Mouse (Mus musculus) layer of hippocampus, postnatal 25 days (tissue): ENCODE results near the gene Sox6. TPM values are rescaled to one million over a fixed set of nuclear protein-coding genes. Genes with fewer than 3 reads are reported as not detected.

Experiments used
- DNase-seq, 2 experiments: peaks; one replicate each; pipeline ENCODE4 v3.0.0; 2022; ENCODE audit warnings: mixed read lengths in 2 of 2, low spot score in 1 of 2; ENCODE audit errors: extremely low spot score in 1 of 2
- total RNA-seq, 2 experiments: library from RNA; stranded (reverse); gene quantifications; 2 replicates each; pipeline ENCODE4 v1.2.3; 2021

The Sox6 gene
- total RNA-seq, 2 experiments from 2014 or later: 23.8 to 32.4 TPM

DNA sequence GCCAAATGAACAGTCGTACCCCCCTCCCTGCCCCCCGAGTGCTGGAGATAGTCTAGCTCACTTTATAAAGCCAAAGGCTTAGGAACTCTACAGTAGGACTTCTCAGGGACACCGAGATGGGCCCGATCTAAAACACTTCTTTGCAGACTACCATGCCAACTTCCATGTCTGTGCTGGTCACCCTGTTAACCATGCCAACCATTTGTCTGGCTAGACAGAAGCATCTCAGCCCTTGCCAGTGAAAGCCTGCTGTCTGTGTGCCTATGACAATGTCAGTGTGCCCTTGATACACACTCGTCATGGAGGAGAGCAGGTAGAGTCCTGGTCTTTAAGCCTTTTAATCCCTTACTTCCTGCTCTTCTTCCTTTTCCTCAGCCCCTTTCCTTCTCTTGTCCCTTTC lies 527.5 kb downstream of the Sox6 start:
- DNase-seq: no peak

DNA sequence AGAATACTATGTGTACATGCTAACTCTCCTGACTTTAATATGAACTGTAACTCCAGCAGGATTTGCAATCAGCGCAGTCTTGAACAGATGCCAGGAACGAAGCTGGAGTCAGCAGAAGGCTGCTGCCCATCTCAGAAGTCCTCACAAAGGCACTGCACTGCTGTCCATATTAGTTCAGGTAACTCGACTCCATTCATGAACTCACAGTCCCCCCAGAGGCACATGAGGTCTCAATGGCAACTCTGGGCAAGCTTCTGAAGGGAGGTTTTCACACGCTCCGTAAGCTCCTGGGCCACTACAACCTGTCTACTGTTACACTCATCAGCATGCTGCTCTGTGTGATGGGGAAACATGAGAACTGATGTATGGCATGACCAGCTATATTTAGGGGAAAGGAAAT lies 528.6 kb downstream of the Sox6 start:
- no peak for DNase-seq

DNA sequence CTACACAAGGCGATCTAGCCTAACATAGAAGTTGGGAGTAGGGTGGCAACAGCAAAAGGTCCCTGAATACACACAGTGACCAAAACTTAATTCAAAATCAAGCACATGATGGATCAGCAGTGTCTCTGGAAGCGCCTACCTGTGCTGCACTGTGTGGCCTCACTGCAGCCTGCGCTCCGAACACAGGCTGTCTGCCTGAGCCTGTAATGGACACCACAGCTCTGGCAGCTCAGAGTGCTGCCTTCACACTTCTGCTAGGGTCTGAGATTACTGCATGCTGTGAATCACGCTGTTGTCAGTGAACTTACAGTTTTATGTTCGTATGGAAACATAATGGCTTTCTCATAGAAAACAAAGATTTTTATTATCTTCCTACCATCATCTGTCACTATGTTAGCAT lies 532.2 kb downstream of the Sox6 start:
- no peak for DNase-seq

DNA sequence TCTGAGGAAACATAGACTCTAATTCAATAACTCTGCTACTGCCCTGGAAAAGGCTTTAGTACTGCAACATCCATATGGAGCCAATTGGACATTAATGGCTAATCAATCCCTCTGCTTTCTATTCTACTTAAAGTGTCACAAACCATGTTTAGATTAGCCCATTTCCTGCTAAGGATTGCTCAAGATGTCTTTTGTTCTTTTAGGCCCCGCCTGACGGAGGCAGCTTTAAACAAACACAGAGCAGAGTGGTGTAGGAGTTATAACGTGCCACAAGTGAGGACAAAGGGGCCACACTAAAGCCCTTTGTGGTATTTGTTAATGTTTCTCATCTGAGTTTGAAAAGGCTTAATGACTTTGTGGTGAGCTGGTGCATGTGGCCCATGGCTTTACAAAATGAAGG lies 537.1 kb downstream of the Sox6 start:
- DNase-seq: no peak

DNA sequence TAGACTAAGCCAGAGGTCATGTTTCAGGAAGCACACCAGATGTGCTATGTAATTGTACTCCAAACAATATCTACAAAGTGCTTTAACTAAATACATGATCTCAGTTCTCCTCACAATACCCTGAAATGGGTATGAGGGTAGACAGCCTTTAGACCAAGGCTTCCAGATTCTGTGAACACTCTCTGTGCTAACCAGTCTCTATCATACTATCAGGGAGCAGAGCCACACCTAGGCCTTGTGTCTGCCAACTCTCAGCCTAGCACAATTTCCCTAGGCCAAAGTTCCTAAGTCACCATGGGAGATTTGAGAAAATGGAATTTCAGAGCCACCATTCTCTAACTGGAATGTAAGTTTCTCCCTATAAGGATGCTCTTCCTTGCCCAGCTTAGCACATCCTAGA lies 537.8 kb downstream of the Sox6 start:
- no peak for DNase-seq

DNA sequence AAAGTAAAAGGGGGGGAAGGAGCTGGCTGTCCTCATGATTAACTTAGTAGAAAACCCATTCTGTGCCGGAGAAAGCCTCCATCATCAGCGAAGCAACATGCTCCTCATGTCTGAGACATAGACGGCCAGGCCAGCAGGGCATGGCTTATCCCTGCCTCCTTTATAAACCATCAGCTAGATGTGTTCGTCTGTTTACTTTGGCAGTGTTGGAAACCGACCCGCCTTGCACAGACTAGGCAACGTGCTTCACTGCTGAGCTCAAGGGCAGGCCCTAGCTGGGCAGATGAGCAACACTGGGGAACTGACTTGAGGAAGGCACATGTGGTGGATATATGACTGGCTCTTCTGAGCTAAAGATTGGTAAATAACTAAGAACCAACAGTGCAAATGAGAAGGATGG lies 538.4 kb downstream of the Sox6 start:
- DNase-seq: no peak

DNA sequence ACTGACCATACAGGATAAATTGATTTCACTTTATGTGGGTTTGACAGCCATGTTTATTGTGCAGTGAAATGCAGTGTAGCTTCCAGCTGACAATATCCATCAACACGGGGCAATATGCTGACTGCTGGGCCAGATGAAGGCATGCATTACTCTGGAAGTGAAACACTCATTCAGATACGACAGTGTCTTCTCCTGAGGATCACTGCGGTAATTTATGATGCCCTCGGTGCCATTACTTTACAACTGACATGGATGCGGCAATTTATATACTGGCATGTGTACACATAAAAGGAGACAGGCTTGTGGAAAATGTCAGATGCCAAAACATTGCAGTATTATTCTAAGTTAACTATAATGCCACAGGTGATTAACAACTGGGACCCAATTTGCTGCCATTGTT lies 546.9 kb downstream of the Sox6 start:
- no peak for DNase-seq

DNA sequence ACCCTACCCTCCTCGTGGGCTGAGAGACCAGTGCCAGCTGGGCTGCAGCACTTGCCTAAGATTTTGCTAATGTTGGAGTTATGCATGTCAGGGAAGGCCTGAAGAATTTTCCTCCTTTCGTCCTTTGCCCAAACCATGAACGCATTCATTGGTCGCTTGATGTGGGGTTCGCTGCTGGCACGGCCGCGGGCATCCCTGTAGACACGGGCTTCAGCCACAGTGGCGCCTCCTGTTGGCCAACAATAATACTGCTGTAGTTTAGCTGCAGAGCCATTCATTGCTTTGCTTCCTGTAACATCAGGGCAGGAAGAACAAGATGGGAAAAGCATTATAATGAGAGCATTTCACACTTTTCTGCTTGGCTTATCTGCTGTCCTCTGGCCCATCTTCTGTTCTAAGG lies 549.0 kb downstream of the Sox6 start:
- peak in 1 of 2 experiments; percentile 39 for DNase-seq

DNA sequence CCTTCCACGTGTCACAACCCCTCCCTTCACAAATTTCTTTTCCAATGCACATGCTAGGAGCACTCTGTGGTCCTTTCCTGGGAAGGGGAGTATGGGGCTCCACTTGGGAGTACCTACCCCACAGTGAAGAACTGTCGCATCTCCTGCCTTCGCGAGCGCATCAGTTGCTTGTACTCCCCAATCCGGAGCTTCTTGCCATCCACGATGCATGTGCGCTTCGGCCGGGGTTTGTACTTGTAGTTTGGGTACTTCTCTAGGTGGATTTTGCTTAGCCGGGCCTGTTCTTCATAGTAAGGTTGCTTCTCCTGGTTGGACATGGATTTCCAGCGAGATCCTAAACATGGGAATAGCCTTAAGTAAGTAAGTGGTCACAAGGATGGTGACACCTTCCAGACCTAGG lies 552.2 kb downstream of the Sox6 start:
- DNase-seq: no peak

DNA sequence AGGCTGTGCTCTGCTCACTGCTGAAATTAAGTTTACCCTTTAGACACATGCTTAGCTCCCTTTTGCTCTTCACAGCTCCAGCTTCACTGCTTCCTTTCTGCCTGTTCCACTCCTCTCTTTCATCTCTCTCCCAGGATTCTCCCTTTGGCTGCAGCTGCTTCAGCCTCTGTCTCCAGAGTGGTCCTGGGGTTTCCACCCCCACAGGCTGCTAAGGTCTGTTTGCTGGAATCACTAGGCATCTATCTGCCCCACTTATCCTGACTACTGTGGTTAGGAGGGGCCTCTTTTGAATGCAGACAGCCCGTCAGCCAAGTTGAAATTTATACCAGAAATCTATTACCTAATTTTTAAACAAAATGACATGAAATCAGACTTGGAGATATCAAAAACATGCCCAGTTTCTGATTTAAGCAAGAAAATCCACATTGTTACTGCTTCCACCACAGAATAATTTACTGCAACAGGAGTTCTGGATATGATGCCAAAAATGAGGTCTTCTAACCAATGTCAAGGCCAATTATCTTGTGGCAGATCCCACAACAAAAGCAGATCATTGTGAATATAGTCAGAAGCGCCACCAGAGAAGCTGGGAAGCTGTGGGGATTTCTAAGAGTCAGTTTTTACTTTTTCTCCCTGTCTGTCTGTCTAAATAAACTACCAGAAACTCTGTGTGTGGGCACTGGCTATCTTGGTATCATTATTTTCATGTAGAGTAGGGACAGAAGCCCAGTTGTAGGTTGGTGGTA lies 552.8 kb downstream of the Sox6 start:
- DNase-seq: no peak

DNA sequence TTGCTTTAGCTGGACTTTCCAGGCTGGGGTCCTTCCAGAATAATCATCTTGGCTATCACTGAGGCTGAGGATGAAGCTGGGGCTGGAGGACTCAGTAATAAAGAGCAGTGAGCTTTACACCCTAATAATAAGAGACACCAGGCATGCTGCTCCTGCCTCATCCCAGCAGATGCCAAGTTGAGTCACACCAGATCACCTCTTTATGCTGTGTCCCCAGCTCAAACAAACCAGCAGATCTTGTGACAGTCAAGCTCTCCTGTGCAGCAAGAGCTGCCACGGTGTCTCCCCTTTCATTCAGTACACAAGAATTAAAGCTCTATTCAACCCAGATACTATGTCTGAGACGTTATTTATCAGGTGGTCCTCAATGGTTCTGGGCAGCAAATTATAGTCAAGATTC lies 560.8 kb downstream of the Sox6 start:
- DNase-seq: no peak

DNA sequence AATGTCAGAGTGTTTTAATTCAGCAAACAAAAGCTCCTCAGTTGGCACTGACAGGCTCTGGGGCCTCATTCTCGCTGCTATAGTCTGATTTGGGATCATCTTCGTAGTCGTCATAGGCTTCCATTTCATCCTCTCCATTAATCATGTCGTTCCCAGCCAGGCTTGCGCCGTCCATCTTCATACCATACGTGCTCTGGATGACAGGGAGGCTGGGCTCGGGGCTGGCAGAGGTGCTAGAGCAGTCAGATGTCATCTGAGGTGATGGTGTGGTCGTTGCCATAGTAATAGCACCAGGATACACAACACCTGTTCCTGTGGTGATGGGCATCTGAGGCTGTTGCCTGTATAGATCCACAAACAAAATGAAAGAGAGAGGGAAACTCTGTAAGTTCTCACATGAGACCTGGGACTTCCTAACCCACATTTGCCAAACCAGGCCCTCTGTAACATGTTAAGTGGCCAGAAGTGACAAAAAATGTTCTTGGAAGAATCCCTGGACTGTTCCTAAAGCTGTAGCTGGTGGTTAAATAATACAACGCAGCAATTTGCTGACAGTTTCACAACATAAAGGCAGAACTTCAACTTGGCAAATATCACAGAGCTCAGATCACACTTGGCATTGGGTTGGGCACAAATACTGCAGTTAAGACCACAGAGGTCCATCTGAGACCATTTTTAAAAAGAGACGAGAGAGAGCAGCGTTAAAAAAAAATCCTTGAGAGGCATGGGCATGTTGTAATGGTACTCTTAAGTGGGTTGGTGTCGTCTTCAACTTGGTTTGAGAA lies 561.5 kb downstream of the Sox6 start:
- no peak for DNase-seq

DNA sequence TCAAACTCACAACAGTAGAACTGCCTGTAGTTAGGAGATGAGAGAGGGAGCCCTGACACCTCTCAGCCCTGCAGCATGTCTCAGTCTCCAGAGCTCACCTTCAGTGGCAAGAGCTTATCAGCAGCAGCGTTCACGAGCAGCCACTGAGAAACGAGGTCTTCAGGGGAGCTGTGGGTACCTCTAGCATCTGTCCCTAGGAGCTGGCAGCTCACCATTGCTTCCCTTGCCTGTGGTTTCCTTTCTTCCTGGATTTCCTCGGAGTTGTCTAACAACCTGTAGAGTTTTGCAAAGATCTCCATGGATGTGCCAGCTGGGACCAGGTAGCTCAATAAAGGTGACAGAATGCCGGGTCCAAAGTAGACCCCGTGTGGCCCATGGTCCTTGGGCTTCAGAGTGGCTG lies 563.4 kb downstream of the Sox6 start:
- no peak for DNase-seq

DNA sequence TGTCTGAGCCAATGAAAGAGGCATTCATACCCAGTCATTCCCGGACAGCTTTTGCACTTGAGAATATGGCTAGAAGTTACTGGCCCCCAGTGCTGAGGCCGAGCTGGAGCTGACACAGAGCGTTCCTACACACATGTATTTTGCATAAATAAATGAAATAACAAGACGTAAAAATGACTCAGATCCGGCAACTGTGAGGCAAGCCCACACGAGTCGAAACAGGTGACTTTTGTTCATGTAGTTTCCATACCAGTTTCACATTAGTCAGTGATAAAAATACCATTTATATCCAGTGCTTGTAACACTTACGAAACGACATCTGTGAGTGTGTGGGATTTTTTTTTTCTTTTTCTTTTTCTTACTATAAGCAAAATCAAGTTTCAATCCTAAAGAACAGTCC lies 564.5 kb downstream of the Sox6 start:
- DNase-seq: no peak

DNA sequence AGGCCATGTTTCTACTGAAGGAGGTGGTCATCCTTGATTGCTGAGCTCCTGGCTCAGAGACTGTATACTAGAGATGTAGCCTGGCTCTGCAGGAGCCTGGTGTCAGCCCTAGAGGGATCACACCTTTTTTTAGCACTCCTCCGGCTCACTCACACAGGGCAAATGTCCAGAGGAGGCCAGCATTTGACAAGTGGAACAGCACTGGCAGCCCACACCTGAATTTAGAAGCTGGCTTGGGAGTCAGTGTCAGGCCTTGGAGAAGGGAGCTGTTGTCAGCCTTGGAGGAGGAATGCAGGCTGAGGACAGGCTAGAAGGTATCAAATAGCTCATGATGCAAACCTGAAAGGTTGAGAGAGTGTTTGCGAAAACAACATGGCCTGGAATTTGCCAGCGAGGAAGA lies 565.7 kb downstream of the Sox6 start:
- no peak for DNase-seq

DNA sequence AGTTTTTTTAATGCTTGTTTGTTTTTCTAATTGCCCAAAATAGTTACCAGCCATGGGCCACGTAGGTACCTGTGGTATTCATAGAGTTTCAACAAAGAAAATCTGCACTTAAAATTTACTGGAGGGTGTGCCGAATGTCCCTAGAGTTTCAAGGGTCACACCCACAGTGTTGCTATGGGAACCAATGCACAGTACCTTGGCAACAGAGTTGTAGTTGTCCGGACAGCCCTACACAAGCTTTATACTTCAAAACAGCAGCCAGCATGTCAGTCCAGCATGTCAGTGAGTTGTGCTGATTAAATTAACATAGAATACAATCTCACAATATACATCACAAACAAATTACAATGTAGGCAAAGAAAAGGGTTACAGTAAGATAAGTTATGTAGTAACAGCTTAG lies 567.1 kb downstream of the Sox6 start:
- no peak for DNase-seq

DNA sequence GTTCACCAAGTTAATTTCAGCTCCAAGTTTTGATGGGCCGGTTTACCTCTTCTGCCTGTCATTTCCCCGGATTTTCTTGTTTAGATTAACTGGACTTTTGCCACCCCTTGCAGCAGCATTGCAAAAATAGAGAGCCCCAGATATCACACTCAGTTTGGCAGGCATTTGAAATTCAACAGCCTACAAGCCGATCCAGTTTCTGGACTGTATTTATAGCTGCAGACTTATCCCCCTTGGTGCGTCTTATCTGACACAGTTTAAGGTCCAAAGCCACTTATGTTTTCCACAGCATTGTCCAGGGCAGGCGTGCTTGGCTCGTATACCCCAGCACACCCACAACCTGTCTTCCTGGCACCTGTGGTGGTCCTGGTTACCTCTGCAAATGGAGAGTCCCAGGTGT lies 571.8 kb downstream of the Sox6 start:
- no peak for DNase-seq

DNA sequence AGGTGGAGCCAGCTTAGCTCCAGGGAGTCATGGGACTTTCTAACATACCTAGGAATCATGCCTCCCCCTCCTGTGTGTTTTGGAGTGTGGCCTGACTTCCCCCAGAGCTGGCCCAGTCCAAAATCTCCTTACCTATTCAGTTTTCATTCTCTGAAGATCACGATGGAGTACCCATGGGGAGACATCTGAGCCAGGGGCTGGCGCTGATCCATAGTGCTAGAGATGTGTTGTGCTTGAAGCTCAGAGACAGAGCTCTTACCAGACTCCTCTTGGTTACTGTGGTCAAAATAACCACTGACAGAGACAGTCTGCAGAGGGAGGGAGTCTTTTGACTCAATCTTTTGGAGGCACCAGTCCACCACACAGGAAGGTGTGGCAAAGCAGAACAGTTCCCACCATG lies 575.2 kb downstream of the Sox6 start:
- DNase-seq: no peak

DNA sequence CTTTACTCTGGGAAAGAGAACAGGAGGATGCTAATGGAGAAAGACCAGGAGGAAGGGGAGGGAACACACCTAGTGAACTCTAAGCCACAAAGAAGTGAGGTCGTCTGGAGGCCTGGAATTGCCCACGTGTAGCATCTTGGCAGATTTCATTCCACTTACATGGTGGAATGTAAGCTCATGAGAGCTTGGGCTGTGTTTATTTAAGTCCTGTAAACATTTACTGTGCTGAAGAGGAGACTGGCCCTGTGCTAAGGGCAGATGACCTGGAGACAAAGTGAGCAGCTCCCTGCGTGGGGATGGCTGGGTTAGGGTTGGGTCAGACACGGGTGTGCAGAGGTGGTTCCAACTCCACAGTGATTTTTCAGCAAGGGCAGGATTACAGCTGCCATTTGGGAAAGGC lies 576.3 kb downstream of the Sox6 start:
- DNase-seq: no peak

DNA sequence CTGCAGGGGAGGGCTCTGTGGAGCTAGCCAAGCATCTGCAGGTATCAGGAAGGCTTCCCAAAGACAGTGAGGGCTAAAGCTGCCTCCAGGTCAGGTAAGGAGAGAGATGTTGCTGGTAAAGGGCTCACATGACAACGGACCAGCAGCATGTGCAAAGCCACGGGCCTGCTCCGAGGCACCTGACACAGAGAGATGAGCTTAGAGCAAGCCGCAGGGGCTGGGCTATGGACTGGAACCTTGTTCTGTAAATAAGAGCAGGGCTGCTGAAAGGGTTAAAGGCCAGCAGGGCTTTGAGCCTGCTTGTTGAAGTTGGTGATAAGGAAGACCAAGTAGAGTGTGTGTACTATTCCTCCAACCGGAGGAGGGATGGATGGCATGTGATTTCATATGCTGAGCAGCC lies 583.6 kb downstream of the Sox6 start:
- no peak for DNase-seq

DNA sequence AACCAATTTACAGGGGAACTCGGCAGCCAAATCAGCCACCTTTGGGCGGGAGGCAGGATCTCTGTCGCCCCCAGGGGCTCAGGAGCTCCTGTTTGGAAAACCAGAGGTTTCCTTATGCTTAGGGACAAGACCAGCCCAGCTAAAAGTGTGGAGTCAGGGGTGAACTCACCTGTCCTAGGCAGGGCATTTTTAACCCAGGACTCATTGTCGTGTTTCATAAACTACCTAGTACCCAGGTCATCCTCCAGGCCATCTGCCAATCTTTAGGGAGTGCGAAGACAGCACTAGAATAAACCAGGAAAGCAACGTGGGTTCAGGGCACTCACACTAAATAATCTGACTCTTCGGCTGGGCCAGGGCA lies 584.9 kb downstream of the Sox6 start:
- DNase-seq: no peak

DNA sequence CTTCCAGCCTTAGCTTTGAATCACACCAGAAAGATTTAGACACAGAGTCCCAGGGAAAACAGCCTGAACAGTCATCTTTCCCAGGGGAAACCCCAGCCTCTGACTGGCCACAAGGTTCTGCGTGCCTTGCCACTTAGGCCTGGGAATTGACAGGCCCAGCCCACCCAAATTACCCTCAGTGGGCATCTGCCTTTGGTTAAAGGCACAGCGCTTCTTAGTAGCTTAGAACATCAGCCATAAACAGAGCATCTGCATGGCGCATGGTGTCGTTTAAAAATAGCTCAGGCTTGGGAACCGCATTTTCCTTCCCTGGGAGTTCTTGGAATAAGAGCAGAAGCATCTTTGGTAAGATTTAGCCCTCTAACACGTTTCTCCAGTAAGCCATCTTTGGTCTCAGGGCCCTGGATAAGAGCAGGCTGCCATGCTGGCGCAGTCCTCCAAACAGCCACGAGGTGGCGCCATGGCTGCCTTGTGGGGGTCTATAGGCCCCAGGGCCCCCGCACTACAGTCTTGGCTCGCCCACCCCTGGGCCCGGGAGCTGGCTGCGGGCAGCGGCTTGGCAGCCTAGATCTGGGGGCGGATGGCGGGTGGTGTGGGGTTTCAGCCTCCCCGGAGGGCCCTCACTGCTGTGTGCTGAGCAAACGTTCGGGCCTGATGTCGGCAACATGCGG lies 585.4 kb downstream of the Sox6 start:
- DNase-seq: peak; percentile 27 to 51
